Mouse (Mus musculus): ENCODE data around the gene Chpf. TPM values are rescaled to one million over a fixed set of nuclear protein-coding genes. Genes with fewer than 3 reads are reported as not detected.

Chpf gene
- total and polyA plus RNA-seq, 3 experiments = 23.2 to 37.8 (median 25.0) TPM

DNA sequence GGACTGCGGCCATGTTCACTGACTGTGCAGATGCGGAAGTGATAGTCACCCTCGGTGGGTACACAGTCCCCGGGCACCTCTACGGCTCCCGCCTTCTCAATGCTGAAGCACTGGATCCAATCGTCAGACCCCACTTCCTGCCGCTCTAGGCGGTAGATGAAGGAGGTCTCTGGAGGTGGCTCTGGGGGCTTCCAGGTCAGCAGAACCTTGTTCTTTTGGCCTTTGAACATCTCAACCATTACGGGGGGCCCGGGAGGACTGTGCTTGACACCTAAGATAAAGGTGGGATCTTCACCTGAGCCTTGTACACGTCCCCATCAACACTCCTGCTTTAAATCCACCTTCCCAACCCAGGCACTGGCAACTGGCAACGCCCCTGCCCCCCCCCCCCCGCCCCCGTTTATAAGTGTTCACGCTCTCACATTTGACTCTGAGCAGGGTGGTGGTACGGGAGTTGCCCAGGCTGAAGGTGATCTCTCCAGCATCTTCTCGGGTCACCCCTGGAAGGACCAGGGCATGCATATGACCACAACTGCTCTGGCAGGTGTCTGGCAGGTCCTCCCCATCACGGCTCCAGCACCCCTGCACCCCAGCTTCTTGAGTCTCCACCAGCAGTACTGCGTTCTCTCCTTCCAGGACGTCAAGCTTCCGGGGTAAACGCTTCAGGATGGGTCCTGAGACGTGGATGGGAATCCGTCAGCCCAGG is 24.0 kb upstream of the Chpf start:
- no peak for DNase-seq
- no peak for TF ChIP-seq CTCF (IDR thresholded peaks at IDR 0.05)
- TF ChIP-seq POLR2A (IDR thresholded peaks at IDR 0.05; ENCODE audit: insufficient read depth, low read depth, low read length) = no peak
- no peak for TF ChIP-seq EP300 (IDR thresholded peaks at IDR 0.05; ENCODE audit: insufficient read depth, low read depth, low read length)
- intact Hi-C loops (cut with DNase I) = no loop called here
- H3K4me3 ChIP-seq = no peak overlapping the region
- H3K27ac ChIP-seq = no peak overlapping the region
- no peaks in the 10 kb centered on the region for H3K36me3 ChIP-seq (ENCODE audit: control insufficient read depth, insufficient read depth, low read length)
- H3K79me2 ChIP-seq (replicated peaks; ENCODE audit: control insufficient read depth, insufficient read depth, low read length) = no peaks in the 10 kb centered on the region; the same call in 1 of the 2 replicates
- no peak overlapping the region for H3K9ac ChIP-seq (ENCODE audit: low read depth, low read length)
- H3K4me1 ChIP-seq (ENCODE audit: control insufficient read depth, insufficient read depth, low read length) = peaks cover 2% of the 10 kb centered on the region; the same call in 1 of the 2 replicates
- 82% methylated on average over 25 of the region's 25 CpGs for WGBS
- no peaks in the 10 kb centered on the region for H3K27me3 ChIP-seq (ENCODE audit: control insufficient read depth, insufficient read depth, low read length)

DNA sequence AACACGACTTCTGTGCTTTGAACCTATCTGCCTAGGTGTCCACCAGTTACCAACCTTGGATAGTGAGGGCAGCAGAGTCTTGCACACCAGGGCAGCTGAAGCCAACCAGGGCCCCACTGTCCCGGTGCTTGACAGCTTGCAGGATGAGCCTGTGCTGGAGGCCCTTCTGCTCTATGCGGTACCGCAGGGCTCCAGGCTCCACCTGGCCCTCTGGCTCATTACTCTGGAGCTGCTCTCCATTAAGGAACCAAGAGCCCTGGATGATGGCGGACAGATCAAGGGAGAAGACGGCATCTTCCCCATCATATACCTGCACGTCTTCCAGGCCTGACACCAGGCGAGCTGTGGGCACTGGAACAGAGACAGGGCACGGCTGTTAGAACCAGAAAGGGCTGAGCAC is 22.8 kb upstream of the Chpf start:
- no peaks in the 10 kb centered on the region for H3K27me3 ChIP-seq (ENCODE audit: control insufficient read depth, insufficient read depth, low read length)
- TF ChIP-seq POLR2A (IDR thresholded peaks at IDR 0.05; ENCODE audit: insufficient read depth, low read depth, low read length) = no peak
- TF ChIP-seq EP300 (IDR thresholded peaks at IDR 0.05; ENCODE audit: insufficient read depth, low read depth, low read length) = no peak
- TF ChIP-seq CTCF (IDR thresholded peaks at IDR 0.05) = no peak
- H3K27ac ChIP-seq = no peak overlapping the region
- no peak for DNase-seq
- WGBS = 95% methylated on average over 9 of the region's 9 CpGs
- H3K79me2 ChIP-seq (replicated peaks; ENCODE audit: control insufficient read depth, insufficient read depth, low read length) = no peaks in the 10 kb centered on the region; the same call in 1 of the 2 replicates
- no peak overlapping the region for H3K4me3 ChIP-seq
- H3K36me3 ChIP-seq (ENCODE audit: control insufficient read depth, insufficient read depth, low read length) = no peaks in the 10 kb centered on the region
- no peak overlapping the region for H3K9ac ChIP-seq (ENCODE audit: low read depth, low read length)
- peaks cover 2% of the 10 kb centered on the region; the same call in 1 of the 2 replicates for H3K4me1 ChIP-seq (ENCODE audit: control insufficient read depth, insufficient read depth, low read length)
- intact Hi-C loops (cut with DNase I) = no loop called here

DNA sequence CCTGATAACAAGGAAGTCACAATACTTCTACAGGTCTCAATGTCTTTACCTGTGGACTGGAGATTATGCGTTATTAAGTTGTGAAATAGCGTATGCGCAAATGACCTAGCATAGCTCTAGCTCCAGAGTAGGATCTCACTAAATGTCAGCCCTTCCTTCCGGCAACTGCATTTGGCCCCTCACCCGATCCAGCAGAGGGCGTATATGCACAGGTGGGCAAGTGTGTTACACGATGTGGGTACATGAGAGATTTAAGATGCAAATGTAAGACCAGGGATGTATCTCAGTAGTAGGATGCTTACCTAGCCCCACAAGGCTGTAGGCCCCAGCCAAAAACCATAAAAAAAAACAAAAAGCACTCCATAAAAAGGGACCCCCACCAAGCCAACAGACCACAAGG is 20.3 kb upstream of the Chpf start:
- Histone ChIP-seq H3K4me3 (no peak overlapping the region), H3K27ac (no peak overlapping the region), H3K79me2 (replicated peaks; ENCODE audit: control insufficient read depth, insufficient read depth, low read length) (no peaks in the 10 kb centered on the region; the same call in 1 of the 2 replicates), H3K4me1 (ENCODE audit: control insufficient read depth, insufficient read depth, low read length) (peaks cover 2% of the 10 kb centered on the region; the same call in 1 of the 2 replicates), H3K36me3 (ENCODE audit: control insufficient read depth, insufficient read depth, low read length) (no peaks in the 10 kb centered on the region), H3K27me3 (ENCODE audit: control insufficient read depth, insufficient read depth, low read length) (no peaks in the 10 kb centered on the region), H3K9ac (ENCODE audit: low read depth, low read length) (no peak overlapping the region)
- WGBS = 79% methylated on average over 7 of the region's 7 CpGs
- intact Hi-C loops (cut with DNase I) = no loop called here
- DNase-seq = no peak
- TF ChIP-seq POLR2A (IDR thresholded peaks at IDR 0.05; ENCODE audit: insufficient read depth, low read depth, low read length) (no peak), CTCF (IDR thresholded peaks at IDR 0.05) (peak; percentile 45), EP300 (IDR thresholded peaks at IDR 0.05; ENCODE audit: insufficient read depth, low read depth, low read length) (no peak)

DNA sequence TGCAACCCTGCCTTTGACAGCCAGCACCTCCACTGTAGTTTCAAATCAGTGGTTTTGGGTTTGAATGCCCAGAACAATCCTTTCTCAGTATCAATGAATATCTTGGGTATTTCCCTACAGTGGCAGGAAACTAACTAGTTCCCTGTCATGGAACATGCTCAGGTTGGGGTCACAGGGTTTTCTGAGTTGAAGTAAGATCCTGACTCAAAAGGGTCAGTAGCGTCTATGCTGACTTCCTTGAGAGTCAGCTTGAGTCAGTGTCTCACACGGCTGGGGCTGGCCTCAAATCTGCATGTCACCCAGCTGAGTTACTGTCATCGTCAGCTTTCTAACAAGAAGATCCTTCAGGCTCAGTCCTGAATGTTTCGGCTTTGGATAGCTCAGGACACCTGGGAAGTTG is 19.8 kb upstream of the Chpf start:
- DNase-seq = no peak
- Histone ChIP-seq H3K27me3 (ENCODE audit: control insufficient read depth, insufficient read depth, low read length) (no peaks in the 10 kb centered on the region), H3K4me3 (no peak overlapping the region), H3K4me1 (ENCODE audit: control insufficient read depth, insufficient read depth, low read length) (no peaks in the 10 kb centered on the region; the same call in 1 of the 2 replicates), H3K27ac (no peak overlapping the region), H3K79me2 (replicated peaks; ENCODE audit: control insufficient read depth, insufficient read depth, low read length) (no peaks in the 10 kb centered on the region; the same call in 1 of the 2 replicates), H3K9ac (ENCODE audit: low read depth, low read length) (no peak overlapping the region), H3K36me3 (ENCODE audit: control insufficient read depth, insufficient read depth, low read length) (no peaks in the 10 kb centered on the region)
- TF ChIP-seq CTCF (IDR thresholded peaks at IDR 0.05) (no peak), EP300 (IDR thresholded peaks at IDR 0.05; ENCODE audit: insufficient read depth, low read depth, low read length) (no peak)
- 85% methylated on average over 4 of the region's 4 CpGs for WGBS
- intact Hi-C loops (cut with DNase I) = no loop called here

DNA sequence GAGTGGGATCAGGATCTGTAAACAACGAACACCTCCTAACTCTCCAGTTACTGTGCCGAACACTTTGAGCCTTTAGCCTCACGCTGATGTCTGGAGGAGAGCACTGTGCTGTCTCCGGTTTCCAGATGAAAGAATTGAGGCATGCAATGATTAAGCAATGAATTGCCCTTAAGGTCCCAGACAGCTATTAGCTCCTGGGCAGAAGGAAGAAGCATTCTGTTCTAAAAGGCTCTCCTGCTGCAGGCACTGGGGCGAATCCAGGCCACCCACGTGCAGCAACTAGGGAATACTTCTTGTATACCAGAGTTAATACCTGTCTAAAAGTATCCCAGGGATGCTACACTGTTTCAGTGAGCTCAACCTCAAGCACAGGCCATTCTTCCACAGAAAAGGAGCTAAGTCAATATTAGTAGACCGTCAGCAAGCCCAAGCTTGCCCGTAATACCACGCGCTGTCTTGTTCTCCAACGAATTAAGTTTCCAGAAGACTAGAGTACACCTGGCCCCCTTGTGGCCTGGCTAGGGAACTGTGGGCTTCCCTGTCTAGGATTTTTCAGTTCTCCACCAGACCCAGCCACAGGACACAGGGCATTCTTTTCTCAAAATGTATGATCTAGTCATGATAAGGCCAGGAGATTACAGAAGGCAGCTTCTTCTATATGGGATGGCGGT is 15.9 kb upstream of the Chpf start:
- no peak for DNase-seq
- WGBS = 79% methylated on average over 12 of the region's 12 CpGs
- no peaks in the 10 kb centered on the region for H3K79me2 ChIP-seq (replicated peaks; ENCODE audit: control insufficient read depth, insufficient read depth, low read length)
- no peak overlapping the region for H3K27ac ChIP-seq
- no peak overlapping the region for H3K9ac ChIP-seq (ENCODE audit: low read depth, low read length)
- no peaks in the 10 kb centered on the region for H3K36me3 ChIP-seq (ENCODE audit: control insufficient read depth, insufficient read depth, low read length)
- no peaks in the 10 kb centered on the region for H3K27me3 ChIP-seq (ENCODE audit: control insufficient read depth, insufficient read depth, low read length)
- no peak overlapping the region for H3K4me3 ChIP-seq
- no peaks in the 10 kb centered on the region for H3K4me1 ChIP-seq (ENCODE audit: control insufficient read depth, insufficient read depth, low read length)
- intact Hi-C loops (cut with DNase I) = no loop called here
- no peak for TF ChIP-seq POLR2A (IDR thresholded peaks at IDR 0.05; ENCODE audit: insufficient read depth, low read depth, low read length)
- peak; percentile 81 for TF ChIP-seq CTCF (IDR thresholded peaks at IDR 0.05)
- TF ChIP-seq EP300 (IDR thresholded peaks at IDR 0.05; ENCODE audit: insufficient read depth, low read depth, low read length) = no peak

DNA sequence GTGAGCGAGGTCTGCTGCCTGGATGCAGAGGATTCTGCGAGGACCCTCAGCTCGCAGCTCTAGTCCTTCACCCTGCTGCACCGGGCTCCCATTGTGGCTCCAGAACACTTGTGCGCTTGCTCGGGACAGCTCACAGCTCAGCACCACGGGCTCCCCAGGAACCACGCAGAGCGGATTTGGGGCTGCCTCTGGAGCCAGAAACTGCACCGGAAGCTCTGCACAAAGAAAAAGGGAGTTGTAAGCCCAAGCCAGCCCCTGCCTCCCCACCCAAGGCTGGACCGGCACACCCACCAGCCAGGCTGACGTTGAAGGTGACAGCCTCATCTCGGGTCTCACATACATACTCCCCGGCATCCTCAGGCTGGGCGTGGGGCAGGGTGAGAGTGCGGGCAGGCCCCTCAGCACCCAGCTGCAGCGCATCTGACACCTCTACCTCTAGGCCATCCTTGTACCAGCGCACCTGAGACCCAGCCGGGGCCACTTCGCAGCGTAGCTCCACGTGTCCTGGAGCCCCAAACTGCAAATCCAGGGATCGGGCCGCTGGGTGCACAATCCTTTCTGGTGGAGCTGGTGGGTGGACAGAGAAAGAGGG is 13.6 kb upstream of the Chpf start:
- intact Hi-C loops (cut with DNase I) = no loop called here

More for the DNA sequence above, 13.6 kb upstream of the Chpf start:
- H3K27me3 ChIP-seq (ENCODE audit: control insufficient read depth, insufficient read depth, low read length) = no peaks in the 10 kb centered on the region; the same call in 1 of the 2 replicates
- no peaks in the 10 kb centered on the region for H3K79me2 ChIP-seq (replicated peaks; ENCODE audit: control insufficient read depth, insufficient read depth, low read length)
- no peak overlapping the region for H3K4me3 ChIP-seq
- H3K9ac ChIP-seq (ENCODE audit: low read depth, low read length) = no peak overlapping the region
- no peak for DNase-seq
- no peaks in the 10 kb centered on the region for H3K4me1 ChIP-seq (ENCODE audit: control insufficient read depth, insufficient read depth, low read length)
- H3K36me3 ChIP-seq (ENCODE audit: control insufficient read depth, insufficient read depth, low read length) = no peaks in the 10 kb centered on the region
- no peak overlapping the region for H3K27ac ChIP-seq
- WGBS = 80% methylated on average over 24 of the region's 24 CpGs
- TF ChIP-seq EP300 (IDR thresholded peaks at IDR 0.05; ENCODE audit: insufficient read depth, low read depth, low read length) = no peak
